Mouse (Mus musculus) embryonic facial prominence, embryonic 14.5 days (tissue): ENCODE results near the gene Gmpr. TPM values are rescaled to one million over a fixed set of nuclear protein-coding genes. Genes with fewer than 3 reads are reported as not detected.

Experiments
- ATAC-seq: fragments of 200-750 bp; cut with Nextera tagmentation; 2 replicates; pipeline ENCODE4 v1.8.0; 2017; ENCODE audit warnings: low read depth, moderate number of reproducible peaks, moderate TSS enrichment
- DNase-seq: peaks from one replicate; pipeline ENCODE4 v3.0.0-alpha.2; 2015; ENCODE audit warnings: low spot score
- H3K27ac ChIP-seq: fragments of 300-500 bp; sonication (generic); replicated peaks from 2 replicates; pipeline ENCODE4 v1.5.1; 2014; ENCODE audit warnings: low read depth, mild to moderate bottlenecking, low read length, moderate library complexity
- H3K27me3 ChIP-seq: fragments of 300-500 bp; sonication (generic); replicated peaks from 2 replicates; pipeline ENCODE4 v1.6.1; 2014; ENCODE audit warnings: low read length; ENCODE audit not compliant: control insufficient read depth, insufficient read depth
- H3K36me3 ChIP-seq: fragments of 300-500 bp; sonication (generic); 2 replicates; pipeline ENCODE4 v1.6.1; 2014; ENCODE audit warnings: low read length, mixed read lengths; ENCODE audit not compliant: control insufficient read depth, insufficient read depth
- H3K4me1 ChIP-seq: fragments of 300-500 bp; sonication (generic); 2 replicates; pipeline ENCODE4 v1.6.1; 2014; ENCODE audit warnings: antibody characterized with exemption, low read length; ENCODE audit not compliant: control insufficient read depth, insufficient read depth
- H3K4me2 ChIP-seq: fragments of 300-500 bp; sonication (generic); 2 replicates; pipeline ENCODE4 v1.6.1; 2014; ENCODE audit warnings: low read depth, mild to moderate bottlenecking, low read length, moderate library complexity, mixed read lengths
- H3K4me3 ChIP-seq: fragments of 300-500 bp; sonication (generic); 2 replicates; pipeline ENCODE4 v1.5.1; 2014; ENCODE audit warnings: low read depth, mild to moderate bottlenecking, low read length
- H3K9ac ChIP-seq: fragments of 300-500 bp; sonication (generic); 2 replicates; pipeline ENCODE4 v1.6.1; 2014; ENCODE audit warnings: low read depth, mild to moderate bottlenecking, low read length, moderate library complexity, mixed read lengths
- H3K9me3 ChIP-seq: fragments of 300-500 bp; sonication (generic); 2 replicates; pipeline ENCODE4 v1.6.1; 2016; ENCODE audit warnings: low read length; ENCODE audit not compliant: control insufficient read depth
- WGBS: fragments of 180-500 bp; shearing (Covaris S2); extraction: QIAGEN DNeasy Blood & Tissue Kit; methylation state at CpG from one replicate; pipeline ENCODE4 v1.1.7; 2014; 5-methylcytosine and 5-hydroxymethylcytosine counted together
- polyA plus RNA-seq: library from polyadenylated mRNA; unstranded; fragments of >200 nt; fragmentation: Nextera tagmentation; extraction: Ambion mirVana; gene quantifications from 2 replicates; pipeline ENCODE4 v1.2.1, GENCODE M21; 2014

Gene Gmpr
- polyA plus RNA-seq, result 46.4 and 51.5 TPM in 2 replicates

- Histone ChIP-seq H3K4me2 (peak within 1 kb of the TSS; percentile 98), H3K27ac (peak within 1 kb of the TSS; percentile 44; the same call in 1 of the 2 replicates), H3K4me3 (peak within 1 kb of the TSS; percentile 60), H3K36me3 (no peaks in the 10 kb centered on the region), H3K4me1 (peaks cover 8% of the 10 kb centered on the region), H3K9ac (peak within 1 kb of the TSS; percentile 69), H3K9me3 (no peaks in the 10 kb centered on the region), H3K27me3 (no peaks in the 10 kb centered on the region; the same call in 1 of the 2 replicates)
- 2% methylated on average over 39 of the region's 63 CpGs for WGBS
- ATAC-seq (peak; percentile 88), DNase-seq (peak; percentile 88)
Observed at GRCm38 (mm10) chr13:45507274-45508229, at the start of gene Gmpr. Gene Gmpr (plus strand): TSS chr13:45507444.

GRCm38 (mm10) chr13:45457459-45457858, 49.8 kb upstream of the Gmpr start:
- no peak overlapping the region for H3K4me3 ChIP-seq
- no peak overlapping the region for H3K4me2 ChIP-seq
- no peak overlapping the region for H3K27ac ChIP-seq

GRCm38 (mm10) chr13:45460177-45460576, 47.1 kb upstream of the Gmpr start:
- WGBS, result 86% methylated on average over 3 of the region's 3 CpGs
- no peak overlapping the region for H3K27ac ChIP-seq

More at GRCm38 (mm10) chr13:45457459-45457858, 49.8 kb upstream of the Gmpr start:
- peaks cover 26% of the 10 kb centered on the region for H3K4me1 ChIP-seq
- no peaks in the 10 kb centered on the region for H3K9me3 ChIP-seq
- no peak for ATAC-seq
- 51% methylated on average over 7 of the region's 7 CpGs for WGBS
- no peak overlapping the region for H3K9ac ChIP-seq
- no peak for DNase-seq
- no peaks in the 10 kb centered on the region for H3K36me3 ChIP-seq
- no peaks in the 10 kb centered on the region for H3K27me3 ChIP-seq

GRCm38 (mm10) chr13:45461370-45461958, 45.8 kb upstream of the Gmpr start:
- 75% methylated on average over 14 of the region's 14 CpGs for WGBS
- Histone ChIP-seq H3K9me3 (no peaks in the 10 kb centered on the region), H3K36me3 (no peaks in the 10 kb centered on the region), H3K9ac (no peak overlapping the region), H3K4me1 (peaks cover 12% of the 10 kb centered on the region), H3K27ac (no peak overlapping the region), H3K4me3 (no peak overlapping the region), H3K27me3 (no peaks in the 10 kb centered on the region), H3K4me2 (no peak overlapping the region)
- DNase-seq (no peak), ATAC-seq (no peak)

More at GRCm38 (mm10) chr13:45460177-45460576, 47.1 kb upstream of the Gmpr start:
- Histone ChIP-seq H3K9me3 (no peaks in the 10 kb centered on the region), H3K4me2 (no peak overlapping the region), H3K4me1 (peaks cover 8% of the 10 kb centered on the region), H3K4me3 (no peak overlapping the region), H3K27me3 (no peaks in the 10 kb centered on the region), H3K9ac (no peak overlapping the region), H3K36me3 (no peaks in the 10 kb centered on the region)
- ATAC-seq (no peak), DNase-seq (no peak)

- WGBS, result 60% methylated on average over 10 of the region's 10 CpGs
Observed at GRCm38 (mm10) chr13:45465616-45466015, 41.6 kb upstream of the Gmpr start.

GRCm38 (mm10) chr13:45466031-45466519, 41.2 kb upstream of the Gmpr start:
- no peaks in the 10 kb centered on the region for H3K27me3 ChIP-seq
- 44% methylated on average over 10 of the region's 10 CpGs for WGBS
- H3K4me1 ChIP-seq, result peaks cover 34% of the 10 kb centered on the region
- H3K4me2 ChIP-seq, result no peak overlapping the region
- no peaks in the 10 kb centered on the region for H3K36me3 ChIP-seq
- H3K4me3 ChIP-seq, result no peak overlapping the region
- no peak overlapping the region for H3K9ac ChIP-seq
- DNase-seq, result peak; percentile 65
- H3K9me3 ChIP-seq, result no peaks in the 10 kb centered on the region
- peak; percentile 19; the same call in 1 of the 2 replicates for ATAC-seq
- 0 out of 2 replicates have a peak overlapping the region, but pooled peaks have one; percentile 40 for H3K27ac ChIP-seq

More at GRCm38 (mm10) chr13:45465616-45466015, 41.6 kb upstream of the Gmpr start:
- Histone ChIP-seq H3K9me3 (no peaks in the 10 kb centered on the region), H3K4me2 (no peak overlapping the region), H3K27me3 (no peaks in the 10 kb centered on the region), H3K4me3 (no peak overlapping the region), H3K27ac (peak overlapping the region; percentile 40; the same call in 1 of the 2 replicates), H3K4me1 (peaks cover 32% of the 10 kb centered on the region), H3K36me3 (no peaks in the 10 kb centered on the region), H3K9ac (no peak overlapping the region)
- DNase-seq (no peak), ATAC-seq (peak; percentile 17; the same call in 1 of the 2 replicates)

GRCm38 (mm10) chr13:45468751-45469150, 38.5 kb upstream of the Gmpr start:
- H3K9me3 ChIP-seq, result no peaks in the 10 kb centered on the region
- no peaks in the 10 kb centered on the region for H3K36me3 ChIP-seq
- ATAC-seq (no peak), DNase-seq (no peak)
- no peak overlapping the region for H3K4me3 ChIP-seq
- no peak overlapping the region for H3K9ac ChIP-seq
- H3K27ac ChIP-seq, result no peak overlapping the region
- no peaks in the 10 kb centered on the region for H3K27me3 ChIP-seq
- no peak overlapping the region for H3K4me2 ChIP-seq
- peaks cover 34% of the 10 kb centered on the region for H3K4me1 ChIP-seq
- WGBS, result 43% methylated on average over 5 of the region's 5 CpGs

- WGBS, result 13% methylated on average over 19 of the region's 19 CpGs
- H3K9me3 ChIP-seq, result no peaks in the 10 kb centered on the region
- H3K27ac ChIP-seq, result peak overlapping the region; percentile 84
- H3K9ac ChIP-seq, result peak overlapping the region; percentile 30; the same call in 1 of the 2 replicates
- peak overlapping the region; percentile 41 for H3K4me2 ChIP-seq
- H3K36me3 ChIP-seq, result no peaks in the 10 kb centered on the region
- no peaks in the 10 kb centered on the region for H3K27me3 ChIP-seq
- H3K4me3 ChIP-seq, result no peak overlapping the region
- DNase-seq, result peak; percentile 84
- peak; percentile 77 for ATAC-seq
- peaks cover 34% of the 10 kb centered on the region for H3K4me1 ChIP-seq
Observed at GRCm38 (mm10) chr13:45469481-45470301, 37.6 kb upstream of the Gmpr start.
